In genomic region chr10:116986264-116987082, GRCm38 (mm10) we compare ENCODE assay signal across 8 mouse cellular contexts. TPM values are rescaled to one million over a fixed set of nuclear protein-coding genes. Genes with fewer than 3 reads are reported as not detected.
DNase-seq lines count a peak whose midpoint lies in the region; ATAC-seq lines count a peak whose summit lies in the region.

Gene Best3, plus strand, starts transcription at chr10:116986314.

- H3K36me3 ChIP-seq in kidney, embryonic 14.5 days (ENCODE audit: control insufficient read depth, insufficient read depth, low read length), result no peaks in the 10 kb centered on the region
- H3K36me3 ChIP-seq in hindbrain, embryonic 15.5 days, result no peaks in the 10 kb centered on the region

- H3K27ac ChIP-seq in kidney, embryonic 14.5 days (ENCODE audit: low read depth, low read length), result no peak within 1 kb of the TSS
- 0 out of 2 replicates have a peak within 1 kb of the TSS, but pooled peaks have one; percentile 2 for H3K27ac ChIP-seq in hindbrain, embryonic 15.5 days (replicated peaks)

- DNase-seq in cerebellum, postnatal 10 days, result peak; percentile 12 to 21
- no peak for DNase-seq in cerebellum, adult 9-11 months
- DNase-seq in kidney, adult 11 months, result no peak
- DNase-seq in neural tube, embryonic 10.5 days (ENCODE audit: extremely low spot score, low spot score), result peak; percentile 24
- DNase-seq in adrenal gland, postnatal 4 days (ENCODE audit: low spot score in 2 of 2), result no peak
- no peak for DNase-seq in adipocyte (ENCODE audit: low spot score)

- no peaks in the 10 kb centered on the region for H3K27me3 ChIP-seq in kidney, embryonic 14.5 days (ENCODE audit: control insufficient read depth, insufficient read depth, low read length)
- H3K27me3 ChIP-seq in hindbrain, embryonic 15.5 days, result no peaks in the 10 kb centered on the region

- ATAC-seq in kidney, embryonic 14.5 days (ENCODE audit: low FRiP score, low TSS enrichment), result 0 out of 2 replicates have a peak, but pooled peaks have one; percentile 39
- ATAC-seq in hindbrain, embryonic 15.5 days (ENCODE audit: low FRiP score, low read depth), result 0 out of 2 replicates have a peak, but pooled peaks have one; percentile 45

- 0 out of 2 replicates have a peak, but pooled peaks cover 6% of the 10 kb centered on the region for H3K4me1 ChIP-seq in kidney, embryonic 14.5 days (ENCODE audit: control insufficient read depth, insufficient read depth, low read length)
- peaks cover 17% of the 10 kb centered on the region for H3K4me1 ChIP-seq in hindbrain, embryonic 15.5 days (replicated peaks)

- H3K4me2 ChIP-seq in kidney, embryonic 14.5 days (replicated peaks; ENCODE audit: low read depth, low read length), result no peak within 1 kb of the TSS; the same call in 1 of the 2 replicates
- peak within 1 kb of the TSS; percentile 11; the same call in 1 of the 2 replicates for H3K4me2 ChIP-seq in hindbrain, embryonic 15.5 days

- WGBS in kidney, embryonic 14.5 days, result 31% methylated on average over 21 of the region's 21 CpGs
- 40% methylated on average over 21 of the region's 21 CpGs for WGBS in hindbrain, embryonic 15.5 days

- H3K4me3 ChIP-seq in kidney, embryonic 14.5 days (ENCODE audit: low read length), result no peak within 1 kb of the TSS
- H3K4me3 ChIP-seq in hindbrain, embryonic 15.5 days, result no peak within 1 kb of the TSS

- H3K9ac ChIP-seq in kidney, embryonic 14.5 days (ENCODE audit: low read depth, low read length), result 0 out of 2 replicates have a peak within 1 kb of the TSS, but pooled peaks have one; percentile 8
- no peak within 1 kb of the TSS for H3K9ac ChIP-seq in hindbrain, embryonic 15.5 days

- H3K9me3 ChIP-seq in kidney, embryonic 14.5 days (ENCODE audit: control insufficient read depth, low read length), result no peaks in the 10 kb centered on the region
- H3K9me3 ChIP-seq in hindbrain, embryonic 15.5 days, result no peaks in the 10 kb centered on the region

RNA-seq across cellular contexts. Expression of gene Best3, which starts in this region (rescaled TPM):
- not detected in 2 replicates for polyA plus RNA-seq in kidney, embryonic 14.5 days (2014; fragmentation: Nextera tagmentation; extraction: Ambion mirVana)
- polyA plus RNA-seq in hindbrain, embryonic 15.5 days (2015; fragmentation: Nextera tagmentation; extraction: Ambion mirVana), result 0.08 and 0.17 TPM in 2 replicates
- total RNA-seq in adrenal gland, postnatal 4 days (2021), result under 1 TPM; 0.56 to 0.81 TPM

Comparison
In these comparisons a context has a peak if more than half of its experiments do, and no peak if none do; other contexts are left out.
1. DNase-seq: peak in cerebellum, postnatal 10 days (2 of 2) and neural tube, embryonic 10.5 days (single experiment); none in cerebellum, adult 9-11 months (single experiment), kidney, adult 11 months (single experiment), adrenal gland, postnatal 4 days (0 of 2) and adipocyte (single experiment).
2. Peak in ATAC-seq and H3K9ac ChIP-seq in kidney, embryonic 14.5 days; RNA of the gene not detected or under 1 TPM.
3. Peak in ATAC-seq, H3K27ac ChIP-seq and H3K4me2 ChIP-seq in hindbrain, embryonic 15.5 days; RNA of the gene not detected or under 1 TPM.